Mouse (Mus musculus): ENCODE data around the gene Akr1c18.

Gene Akr1c18

GRCm38 (mm10) chr13:4102721-4103120, 47.7 kb downstream of the Akr1c18 start:
- no peak for DNase-seq (ENCODE audit: low spot score)

DNA sequence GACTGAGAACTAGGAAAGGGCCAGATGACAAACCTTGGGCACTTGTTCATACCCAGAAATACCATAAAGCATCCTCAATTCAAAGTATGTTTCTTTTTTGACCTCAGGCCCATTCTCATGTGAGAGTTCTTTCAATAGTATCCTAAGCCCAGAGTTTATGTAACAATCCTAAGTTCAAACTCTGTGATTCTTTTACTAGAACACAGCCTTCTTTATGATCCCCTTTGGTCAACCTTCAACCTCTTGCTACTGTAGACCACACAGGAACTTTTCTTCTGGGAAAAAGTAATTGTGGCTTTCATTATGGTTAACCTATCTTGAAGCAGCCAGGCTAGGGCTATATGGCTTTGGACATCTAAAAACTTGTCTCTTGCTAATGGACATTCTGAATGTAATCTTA, 48.8 kb downstream of the Akr1c18 start:
- DNase-seq (ENCODE audit: low spot score): no peak
